Mouse (Mus musculus) megakaryocyte, embryonic 14.5 days (primary cell): ENCODE results near the gene Ushbp1. TPM values are rescaled to one million over a fixed set of nuclear protein-coding genes. Genes with fewer than 3 reads are reported as not detected.

Source experiments
- H3K27me3 ChIP-seq: replicated peaks from 2 replicates; pipeline ENCODE3; 2012; ENCODE audit warnings: inconsistent platforms
- H3K36me3 ChIP-seq: replicated peaks from 2 replicates; pipeline ENCODE3; 2012; ENCODE audit warnings: low read length, inconsistent platforms, mixed read lengths
- H3K4me1 ChIP-seq: 2 replicates; pipeline ENCODE4 v1.6.1; 2012; ENCODE audit warnings: inconsistent platforms
- H3K4me3 ChIP-seq: replicated peaks from 2 replicates; pipeline ENCODE3; 2012; ENCODE audit warnings: moderate library complexity, mild to moderate bottlenecking, inconsistent platforms
- H3K9me3 ChIP-seq: 2 replicates; pipeline ENCODE4 v1.6.1; 2012; ENCODE audit warnings: inconsistent platforms
- FLI1 ChIP-seq: IDR thresholded peaks from 2 replicates; pipeline ENCODE4 v1.6.1; 2012; ENCODE audit warnings: low read length, inconsistent platforms, mixed read lengths
- GATA1 ChIP-seq: IDR thresholded peaks from 3 replicates; pipeline ENCODE4 v1.6.1; 2012; ENCODE audit warnings: mixed read lengths, low read length, inconsistent platforms, borderline replicate concordance
- polyA plus RNA-seq: library from polyadenylated mRNA; stranded (reverse); fragments of >175 nt; gene quantifications from 2 replicates; pipeline ENCODE4 v1.2.3, GENCODE M21; 2012; ENCODE audit warnings: low replicate concordance; ENCODE audit not compliant: insufficient read depth

Ushbp1 gene
- polyA plus RNA-seq, 1 experiment, result 0.06 TPM

DNA sequence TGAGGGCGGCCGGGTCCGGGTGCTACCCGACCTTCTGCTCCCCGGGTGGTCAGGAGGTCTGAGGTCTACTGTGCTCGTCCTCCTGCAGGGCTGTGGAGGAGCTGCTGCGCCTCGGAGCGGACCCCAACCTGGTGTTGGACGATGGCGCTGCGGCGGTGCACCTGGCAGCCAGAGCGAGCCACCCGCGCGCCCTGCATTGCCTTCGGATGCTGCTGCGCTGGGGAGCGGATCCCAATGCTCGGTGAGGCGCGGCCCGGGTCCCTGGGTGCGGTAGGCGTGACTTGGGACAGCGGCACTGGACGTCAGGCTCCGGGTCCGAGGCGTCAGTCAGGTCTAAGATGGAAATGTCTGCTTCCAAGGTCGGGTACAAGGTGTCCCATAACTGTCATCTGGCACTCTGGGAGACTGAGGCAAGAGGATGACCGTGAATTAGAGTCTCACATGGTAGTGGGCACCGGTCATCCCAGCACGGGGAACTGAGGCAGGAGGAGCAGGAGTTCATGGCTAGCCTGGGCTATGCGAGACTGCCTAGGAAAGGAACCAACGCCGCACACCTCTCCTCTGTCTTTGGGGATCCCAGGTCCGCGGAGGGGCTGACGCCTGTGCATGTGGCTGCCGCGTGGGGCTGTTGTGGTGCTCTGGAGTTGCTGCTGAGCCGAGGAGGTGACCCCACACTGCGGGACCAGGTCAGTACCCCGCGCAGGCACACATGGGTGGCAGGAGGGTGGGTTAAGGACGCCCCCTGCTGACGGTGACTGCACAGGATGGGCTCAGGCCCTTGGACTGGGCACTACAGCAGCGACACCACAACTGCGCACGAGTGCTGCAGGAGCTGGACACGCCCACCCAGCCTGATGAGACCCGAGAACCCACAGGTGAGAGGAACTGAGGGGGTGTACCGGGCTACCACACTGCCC is 10.8 kb upstream of the Ushbp1 start:
- peaks cover 55% of the 10 kb centered on the region for H3K4me1 ChIP-seq
- no peak for TF ChIP-seq GATA1
- no peak for TF ChIP-seq FLI1

DNA sequence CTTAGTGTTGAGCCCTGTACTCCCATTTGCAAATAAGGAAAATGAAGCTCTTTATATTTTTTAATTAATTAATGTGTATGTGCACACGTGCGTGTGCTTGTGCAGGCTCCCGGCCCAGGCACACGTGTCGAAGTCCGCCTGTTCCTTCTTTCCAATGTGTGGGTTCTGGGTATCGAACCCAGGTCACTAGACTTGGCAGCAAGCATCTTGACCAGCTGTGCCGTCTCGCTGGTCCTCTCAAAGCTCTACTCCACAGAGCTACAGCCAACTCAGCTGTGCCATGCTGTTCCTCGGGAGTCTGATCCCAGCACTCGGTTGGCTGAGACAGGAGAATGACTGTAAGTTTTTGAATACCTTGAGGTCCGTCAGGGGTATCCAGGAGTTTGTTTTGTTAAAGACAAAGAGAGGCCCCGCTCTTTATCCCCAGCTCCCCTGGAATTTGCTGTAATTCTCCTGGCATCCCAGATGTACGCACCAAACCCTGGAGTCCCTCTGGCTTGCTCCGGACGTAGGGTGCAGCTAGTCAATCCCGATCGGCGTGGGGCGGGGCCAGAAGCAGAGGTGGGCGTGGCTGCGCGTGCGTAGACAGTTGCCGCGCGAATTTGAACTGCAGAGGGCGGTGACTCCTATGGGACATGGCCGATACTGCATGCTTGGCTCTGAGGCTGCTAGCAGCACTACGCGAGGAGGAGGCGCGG is 9.9 kb upstream of the Ushbp1 start, which contains the start of gene Ankle1:
Gene Ankle1, plus strand, starts transcription at position 610 of the 698 bp plus-strand sequence.
- peak within 1 kb of the TSS; percentile 97 for H3K4me3 ChIP-seq
- H3K36me3 ChIP-seq, result peaks cover 62% of the 10 kb centered on the region
- H3K9me3 ChIP-seq, result no peaks in the 10 kb centered on the region
- H3K4me1 ChIP-seq, result peaks cover 53% of the 10 kb centered on the region
- H3K27me3 ChIP-seq, result no peaks in the 10 kb centered on the region
- TF ChIP-seq GATA1 (no peak), FLI1 (peak; percentile 43; the same call in 1 of the 2 replicates)

More for the DNA sequence above, 10.8 kb upstream of the Ushbp1 start:
- Histone ChIP-seq H3K36me3 (peaks cover 55% of the 10 kb centered on the region), H3K9me3 (no peaks in the 10 kb centered on the region), H3K27me3 (no peaks in the 10 kb centered on the region), H3K4me3 (peak overlapping the region; percentile 97)

DNA sequence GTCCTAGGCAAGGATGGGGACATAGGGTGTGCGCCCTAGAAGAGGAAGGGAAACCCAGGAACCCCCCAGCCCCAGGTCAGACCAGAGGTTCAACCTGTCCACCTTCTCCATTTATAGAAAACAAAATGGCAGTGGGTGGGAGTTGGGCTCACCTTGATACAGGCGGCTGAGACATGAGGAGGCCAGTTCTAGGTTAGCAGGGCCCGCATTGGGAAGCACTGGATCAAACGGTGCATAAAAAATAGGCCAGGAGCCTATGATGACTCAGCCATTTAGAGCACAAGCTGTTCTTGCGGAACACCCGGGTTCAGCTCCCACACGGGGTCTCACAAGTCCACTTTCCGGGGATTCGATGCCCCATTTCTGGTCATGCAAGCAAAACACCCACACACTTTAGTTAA is 9.3 kb upstream of the Ushbp1 start:
- Histone ChIP-seq H3K9me3 (no peaks in the 10 kb centered on the region), H3K36me3 (peaks cover 64% of the 10 kb centered on the region), H3K4me1 (peaks cover 53% of the 10 kb centered on the region), H3K4me3 (peak overlapping the region; percentile 4), H3K27me3 (no peaks in the 10 kb centered on the region)
- TF ChIP-seq FLI1, result no peak
- no peak for TF ChIP-seq GATA1

DNA sequence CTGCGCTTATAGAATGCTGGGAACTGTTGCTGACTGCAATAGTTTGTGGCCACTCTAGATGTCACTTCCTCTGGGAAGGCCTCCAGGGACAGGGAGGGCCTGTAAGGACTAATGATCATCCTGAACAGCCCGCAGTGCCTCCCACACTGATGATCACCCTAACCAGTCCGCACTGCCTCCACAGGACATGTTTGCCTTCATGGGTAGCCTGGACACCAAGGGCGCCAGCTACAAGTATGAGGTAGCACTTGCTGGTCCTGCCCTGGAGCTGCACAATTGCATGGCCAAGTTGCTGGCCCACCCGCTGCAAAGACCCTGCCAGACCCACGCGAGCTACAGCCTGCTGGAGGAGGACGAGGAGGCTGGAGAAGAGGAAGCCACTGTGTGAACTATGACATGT is 8.4 kb upstream of the Ushbp1 start:
- no peak for TF ChIP-seq GATA1
- TF ChIP-seq FLI1, result no peak
- H3K4me3 ChIP-seq, result peak overlapping the region; percentile 52
- no peaks in the 10 kb centered on the region for H3K9me3 ChIP-seq
- H3K4me1 ChIP-seq, result peaks cover 53% of the 10 kb centered on the region
- no peaks in the 10 kb centered on the region for H3K27me3 ChIP-seq
- H3K36me3 ChIP-seq, result peaks cover 63% of the 10 kb centered on the region

DNA sequence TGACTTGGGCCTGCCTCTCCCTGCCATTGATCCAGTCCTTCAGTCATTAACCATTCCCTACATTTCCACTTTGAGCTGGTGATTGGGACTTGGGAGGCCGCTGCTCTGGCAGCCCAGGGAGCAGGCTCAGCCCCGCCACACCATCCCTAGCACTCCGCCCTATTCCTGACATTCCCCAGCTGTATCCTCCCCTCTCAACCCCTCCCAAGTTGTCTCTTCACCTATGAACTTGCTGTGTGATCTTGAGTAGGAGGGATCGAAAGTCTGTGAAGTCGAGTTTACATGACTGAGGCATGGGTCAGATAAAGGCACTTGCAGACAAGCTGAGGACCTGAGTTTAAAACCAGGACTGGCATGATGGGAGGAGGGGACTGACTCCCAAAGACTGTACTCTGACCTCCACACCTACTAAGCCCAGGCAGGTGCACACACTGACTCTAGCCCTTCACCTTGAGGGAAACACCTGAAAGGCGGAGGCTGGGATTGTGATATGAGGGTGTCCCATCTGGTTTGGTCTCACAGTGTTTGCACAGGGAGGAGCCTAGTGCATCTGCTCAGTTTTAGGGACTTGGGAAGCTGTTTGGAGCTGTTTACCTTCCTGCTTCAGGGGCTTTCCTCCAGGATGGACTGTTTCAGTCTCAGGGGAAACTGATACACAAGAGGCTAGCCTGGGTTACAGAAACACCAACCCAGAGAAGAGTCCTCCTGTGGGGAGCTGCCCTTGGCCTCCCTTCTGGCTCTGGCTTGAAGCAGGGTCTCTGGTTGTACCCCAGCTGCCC is 7.7 kb upstream of the Ushbp1 start:
- H3K27me3 ChIP-seq, result no peaks in the 10 kb centered on the region
- peaks cover 51% of the 10 kb centered on the region for H3K4me1 ChIP-seq
- no peak overlapping the region for H3K4me3 ChIP-seq
- H3K9me3 ChIP-seq, result no peaks in the 10 kb centered on the region
- TF ChIP-seq GATA1, result no peak
- no peak for TF ChIP-seq FLI1
- peaks cover 61% of the 10 kb centered on the region for H3K36me3 ChIP-seq

DNA sequence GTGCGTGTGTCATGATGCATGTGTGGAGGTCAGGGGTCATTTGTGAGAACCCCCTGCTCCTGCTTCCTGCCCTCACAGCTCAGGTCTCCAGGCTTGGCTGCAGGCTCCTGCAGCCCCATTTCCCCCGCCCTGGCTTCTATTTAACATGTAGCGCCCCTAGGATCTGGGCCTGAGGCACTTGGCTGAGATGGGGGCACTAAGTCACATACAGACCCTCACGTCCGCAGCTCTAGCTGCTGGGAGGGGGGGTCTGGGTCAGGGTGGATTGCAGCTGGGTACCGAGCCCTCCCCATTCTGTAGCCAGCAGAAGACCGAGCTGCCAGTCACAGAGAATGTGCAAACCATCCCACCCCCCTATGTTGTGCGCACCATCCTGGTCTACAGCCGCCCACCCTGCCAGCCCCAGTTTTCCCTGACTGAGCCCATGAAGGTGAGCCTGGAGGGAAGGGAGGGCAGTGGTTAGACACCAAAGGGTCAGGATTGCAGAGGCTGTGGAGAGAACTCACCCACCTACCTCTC is 6.9 kb upstream of the Ushbp1 start:
- H3K36me3 ChIP-seq, result peaks cover 60% of the 10 kb centered on the region
- no peaks in the 10 kb centered on the region for H3K9me3 ChIP-seq
- H3K27me3 ChIP-seq, result no peaks in the 10 kb centered on the region
- H3K4me3 ChIP-seq, result no peak overlapping the region
- peaks cover 52% of the 10 kb centered on the region for H3K4me1 ChIP-seq
- TF ChIP-seq GATA1 (no peak), FLI1 (no peak)

DNA sequence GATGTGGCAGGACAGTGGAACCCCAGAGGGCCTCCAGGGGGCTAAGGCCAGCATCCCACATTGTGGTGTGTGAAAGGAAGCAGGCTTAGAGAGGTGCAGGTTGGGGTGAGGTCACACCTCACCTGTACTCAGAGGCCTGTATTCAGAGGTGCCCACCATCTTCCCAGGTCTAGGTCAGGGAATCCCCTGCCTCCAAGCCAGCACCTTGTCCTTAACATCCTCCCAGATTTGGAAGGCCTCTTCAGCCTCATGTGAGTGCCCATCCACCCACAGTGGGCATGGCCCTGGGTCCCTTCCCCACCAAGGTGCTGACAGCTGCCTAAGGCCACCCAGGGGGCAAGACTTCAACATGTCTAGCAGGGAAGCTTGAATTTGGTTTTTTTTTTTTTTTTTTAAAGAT is 5.9 kb upstream of the Ushbp1 start:
- Histone ChIP-seq H3K4me3 (no peak overlapping the region), H3K27me3 (no peaks in the 10 kb centered on the region), H3K4me1 (peaks cover 49% of the 10 kb centered on the region), H3K36me3 (peaks cover 56% of the 10 kb centered on the region), H3K9me3 (no peaks in the 10 kb centered on the region)
- TF ChIP-seq FLI1, result no peak
- no peak for TF ChIP-seq GATA1

DNA sequence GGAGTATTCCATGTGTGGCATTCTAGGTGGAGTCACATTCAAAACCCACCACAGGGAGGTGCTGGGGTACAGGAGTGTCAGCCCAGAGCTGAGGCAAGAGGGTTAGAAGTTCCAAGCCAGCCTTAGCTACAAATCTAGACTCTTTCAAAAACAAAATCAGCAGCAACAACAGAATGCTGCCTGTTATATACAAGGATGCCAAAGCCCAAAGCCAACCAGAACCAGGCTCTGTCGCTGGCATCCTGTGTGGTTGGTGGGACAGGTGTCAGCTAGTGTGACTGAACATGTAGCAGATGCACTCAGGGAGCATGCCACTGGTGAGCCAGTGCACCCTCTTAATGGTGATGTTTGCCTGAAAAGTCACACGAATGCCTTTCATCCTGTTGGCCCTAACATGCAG is 5.2 kb upstream of the Ushbp1 start:
- Histone ChIP-seq H3K4me1 (peaks cover 49% of the 10 kb centered on the region), H3K4me3 (no peak overlapping the region), H3K9me3 (no peaks in the 10 kb centered on the region), H3K36me3 (peaks cover 56% of the 10 kb centered on the region), H3K27me3 (no peaks in the 10 kb centered on the region)
- no peak for TF ChIP-seq GATA1
- TF ChIP-seq FLI1, result no peak

DNA sequence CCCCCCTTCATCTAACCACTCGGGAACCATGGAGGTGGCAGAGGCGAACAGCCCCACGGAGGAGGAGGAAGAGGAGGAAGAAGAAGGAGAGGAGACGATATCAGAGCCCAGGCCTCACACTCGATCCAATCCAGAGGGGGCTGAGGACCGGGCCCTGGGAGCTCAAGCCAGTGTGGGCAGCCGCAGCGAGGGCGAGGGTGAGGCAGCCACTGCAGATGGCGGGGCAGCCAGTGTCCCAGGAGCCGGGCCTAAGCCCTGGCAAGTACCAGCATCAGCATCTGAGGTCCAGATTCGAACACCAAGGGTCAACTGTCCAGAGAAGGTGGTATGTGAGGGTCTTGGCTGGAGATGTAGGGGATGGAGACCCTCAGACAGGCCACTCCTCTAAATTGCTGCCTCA is 2.1 kb upstream of the Ushbp1 start:
- peak overlapping the region; percentile 97 for H3K4me3 ChIP-seq
- peaks cover 37% of the 10 kb centered on the region for H3K36me3 ChIP-seq
- TF ChIP-seq FLI1 (no peak), GATA1 (no peak)
- peaks cover 6% of the 10 kb centered on the region for H3K27me3 ChIP-seq
- H3K4me1 ChIP-seq, result peaks cover 40% of the 10 kb centered on the region
- H3K9me3 ChIP-seq, result peaks cover 5% of the 10 kb centered on the region; the same call in 1 of the 2 replicates
